Comparison of ENCODE assay signal across 7 mouse cellular contexts in genomic region chr13:38690028-38690427, GRCm38 (mm10). TPM values are rescaled to one million over a fixed set of nuclear protein-coding genes. Genes with fewer than 3 reads are reported as not detected.
A peak's percentile ranks its signal among the peaks of the same experiment; 100 is the strongest.
DNase-seq lines count a peak whose midpoint lies in the region; ATAC-seq and TF ChIP-seq lines count a peak whose summit lies in the region.

No protein-coding gene starts in this region.

- no peak for TF ChIP-seq POLR2A in MEL (IDR thresholded peaks at IDR 0.05; ENCODE audit: control insufficient read depth in 1 of 2, insufficient read depth in 1 of 2, low read depth in 1 of 2, low read length in 2 of 2, poor library complexity in 1 of 2)
- no peak for TF ChIP-seq POLR2A in brain, embryonic 14.5 days (IDR thresholded peaks at IDR 0.05; ENCODE audit: borderline replicate concordance, extremely low read depth, insufficient read depth, insufficient read length, poor library complexity, severe bottlenecking)

- peak; percentile 74 for TF ChIP-seq RAD21 in MEL (IDR thresholded peaks at IDR 0.05; ENCODE audit: low read depth, low read length)

- H3K4me1 ChIP-seq in intestine, embryonic 14.5 days (replicated peaks; ENCODE audit: control insufficient read depth, insufficient read depth, low read length): no peaks in the 10 kb centered on the region
- H3K4me1 ChIP-seq in intestine, embryonic 16.5 days (ENCODE audit: control insufficient read depth, insufficient read depth, low read length): no peaks in the 10 kb centered on the region
- no peaks in the 10 kb centered on the region for H3K4me1 ChIP-seq in MEL (ENCODE audit: control insufficient read depth in 1 of 2, insufficient read depth in 2 of 2, low read length in 2 of 2)
- no peaks in the 10 kb centered on the region for H3K4me1 ChIP-seq in midbrain, embryonic 15.5 days

- DNase-seq in intestine, embryonic 14.5 days (ENCODE audit: low spot score): peak; percentile 66
- DNase-seq in MEL (ENCODE audit: low read depth, low spot score): peak; percentile 19
- DNase-seq in brain, embryonic 14.5 days (ENCODE audit: low read depth): peak; percentile 58
- DNase-seq in kidney, postnatal 36 days: peak; percentile 23 to 46
- DNase-seq in thymus, postnatal 14 days: no peak

- H3K27me3 ChIP-seq in intestine, embryonic 14.5 days (replicated peaks; ENCODE audit: control insufficient read depth, insufficient read depth, low read length): no peaks in the 10 kb centered on the region
- H3K27me3 ChIP-seq in intestine, embryonic 16.5 days (replicated peaks; ENCODE audit: control insufficient read depth, insufficient read depth, low read length): no peaks in the 10 kb centered on the region
- peaks cover 3 to 5% of the 10 kb centered on the region in 2 experiments for H3K27me3 ChIP-seq in MEL (ENCODE audit: control insufficient read depth in 1 of 2, insufficient read depth in 2 of 2, low read length in 2 of 2)
- H3K27me3 ChIP-seq in midbrain, embryonic 15.5 days (replicated peaks): no peaks in the 10 kb centered on the region

- no peak for TF ChIP-seq EP300 in MEL (IDR thresholded peaks at IDR 0.05; ENCODE audit: low read depth in 1 of 2, low read length in 2 of 2)

- no peak overlapping the region for H3K27ac ChIP-seq in intestine, embryonic 14.5 days (ENCODE audit: low read depth)
- no peak overlapping the region for H3K27ac ChIP-seq in intestine, embryonic 16.5 days (ENCODE audit: low read length)
- no peak overlapping the region for H3K27ac ChIP-seq in MEL (ENCODE audit: control insufficient read depth, low read depth, low read length)
- no peak overlapping the region for H3K27ac ChIP-seq in midbrain, embryonic 15.5 days

- TF ChIP-seq CTCF in MEL (IDR thresholded peaks at IDR 0.05 in 2 of 3, conservative IDR thresholded peaks at IDR 0.05 in 1 of 3; ENCODE audit: control insufficient read depth in 1 of 3, insufficient read depth in 1 of 3, low read depth in 2 of 3, low read length in 3 of 3, poor library complexity in 1 of 3, severe bottlenecking in 1 of 3): peak in 2 of 3 experiments; percentile 36 to 64; a peak in 3 of 6 replicates
- peak; percentile 66; the same call in 1 of the 2 replicates for TF ChIP-seq CTCF in brain, embryonic 14.5 days (IDR thresholded peaks at IDR 0.05; ENCODE audit: borderline replicate concordance, extremely low read depth, insufficient read depth, insufficient read length)

- H3K36me3 ChIP-seq in intestine, embryonic 14.5 days (ENCODE audit: control insufficient read depth, insufficient read depth, low read length): no peaks in the 10 kb centered on the region
- H3K36me3 ChIP-seq in intestine, embryonic 16.5 days (ENCODE audit: control insufficient read depth, insufficient read depth, low read length): no peaks in the 10 kb centered on the region
- H3K36me3 ChIP-seq in MEL (ENCODE audit: control insufficient read depth in 1 of 2, insufficient read depth in 2 of 2, low read length in 2 of 2): no peaks in the 10 kb centered on the region
- H3K36me3 ChIP-seq in midbrain, embryonic 15.5 days (replicated peaks): no peaks in the 10 kb centered on the region

- H3K9ac ChIP-seq in intestine, embryonic 14.5 days (ENCODE audit: low read length): no peak overlapping the region
- no peak overlapping the region for H3K9ac ChIP-seq in intestine, embryonic 16.5 days (ENCODE audit: low read depth, low read length)
- H3K9ac ChIP-seq in MEL (ENCODE audit: control insufficient read depth, low read depth, low read length, poor library complexity, severe bottlenecking): no peak overlapping the region
- H3K9ac ChIP-seq in midbrain, embryonic 15.5 days: no peak overlapping the region

- no peaks in the 10 kb centered on the region for H3K9me3 ChIP-seq in intestine, embryonic 14.5 days (ENCODE audit: control insufficient read depth, low read length)
- no peaks in the 10 kb centered on the region for H3K9me3 ChIP-seq in intestine, embryonic 16.5 days (ENCODE audit: control insufficient read depth, low read length)
- no peaks in the 10 kb centered on the region for H3K9me3 ChIP-seq in MEL (replicated peaks; ENCODE audit: insufficient read depth, low read length)
- H3K9me3 ChIP-seq in midbrain, embryonic 15.5 days: no peaks in the 10 kb centered on the region

- ATAC-seq in intestine, embryonic 14.5 days (replicated peaks; ENCODE audit: low FRiP score, low TSS enrichment, low read depth): no peak
- no peak for ATAC-seq in intestine, embryonic 16.5 days
- ATAC-seq in midbrain, embryonic 15.5 days (replicated peaks): peak; percentile 37; the same call in 1 of the 2 replicates

- H3K79me2 ChIP-seq in MEL (ENCODE audit: control insufficient read depth, insufficient read depth, low read length, poor library complexity): no peaks in the 10 kb centered on the region

- 38% methylated on average over 3 of the region's 3 CpGs for WGBS in intestine, embryonic 14.5 days
- 49% methylated on average over 3 of the region's 3 CpGs for WGBS in intestine, embryonic 16.5 days
- WGBS in midbrain, embryonic 15.5 days: 63% methylated on average over 3 of the region's 3 CpGs

- no peak overlapping the region for H3K4me3 ChIP-seq in intestine, embryonic 14.5 days (ENCODE audit: low read depth, low read length)
- H3K4me3 ChIP-seq in intestine, embryonic 16.5 days (ENCODE audit: low read length): no peak overlapping the region
- no peak overlapping the region for H3K4me3 ChIP-seq in MEL (ENCODE audit: control insufficient read depth in 1 of 2, insufficient read depth in 1 of 2, low read depth in 2 of 2, low read length in 2 of 2)
- H3K4me3 ChIP-seq in midbrain, embryonic 15.5 days: no peak overlapping the region

- no peak overlapping the region for H3K4me2 ChIP-seq in intestine, embryonic 14.5 days (ENCODE audit: low read length)
- H3K4me2 ChIP-seq in intestine, embryonic 16.5 days (ENCODE audit: low read depth, low read length): no peak overlapping the region
- no peak overlapping the region for H3K4me2 ChIP-seq in midbrain, embryonic 15.5 days

TF ChIP-seq in MEL, 35 proteins besides CTCF, POLR2A, EP300 and RAD21:
- TF ChIP-seq E2F4 (IDR thresholded peaks at IDR 0.05; ENCODE audit: borderline replicate concordance, low read depth, low read length) (no peak), SMC3 (IDR thresholded peaks at IDR 0.05; ENCODE audit: low read depth, low read length) (peak; percentile 51), ZNF384 (IDR thresholded peaks at IDR 0.05; ENCODE audit: low read depth, low read length) (peak; percentile 63)

RNA-seq across cellular contexts. Expression of gene Eef1e1, which starts 31.2 kb away (rescaled TPM):
- 57.0 and 57.4 TPM in 2 replicates for polyA plus RNA-seq in intestine, embryonic 14.5 days (2014; fragmentation: Nextera tagmentation; extraction: Ambion mirVana)
- 48.0 and 51.5 TPM in 2 replicates for polyA plus RNA-seq in intestine, embryonic 16.5 days (2015; fragmentation: Nextera tagmentation; extraction: Ambion mirVana)
- total RNA-seq in MEL (2012; rRNA removed): 187 and 218 TPM in 2 replicates
- polyA plus RNA-seq in MEL (2012; ENCODE audit: insufficient read depth in 1 of 2, insufficient read length in 2 of 2, low read depth in 1 of 2, low replicate concordance in 2 of 2, missing spikeins in 1 of 2): 100 to 1,000 TPM in 1 of 2 experiments, not detected in 1; 194 TPM
- 33.7 and 41.7 TPM in 2 replicates for polyA plus RNA-seq in brain, embryonic 14.5 days (2012; rRNA removed)
- 106 and 107 TPM in 2 replicates for polyA plus RNA-seq in midbrain, embryonic 15.5 days (2015; fragmentation: Nextera tagmentation; extraction: Ambion mirVana)

RNA-seq across cellular contexts. Expression of gene Bloc1s5, which starts 55.1 kb away (rescaled TPM):
- polyA plus RNA-seq in intestine, embryonic 14.5 days (2014; fragmentation: Nextera tagmentation; extraction: Ambion mirVana): 13.7 and 16.2 TPM in 2 replicates
- polyA plus RNA-seq in intestine, embryonic 16.5 days (2015; fragmentation: Nextera tagmentation; extraction: Ambion mirVana): 14.5 and 15.5 TPM in 2 replicates
- 9.9 and 12.3 TPM in 2 replicates for total RNA-seq in MEL (2012; rRNA removed)
- 10 to 100 TPM in 1 of 2 experiments, not detected in 1; 16.2 TPM for polyA plus RNA-seq in MEL (2012; ENCODE audit: insufficient read depth in 1 of 2, insufficient read length in 2 of 2, low read depth in 1 of 2, low replicate concordance in 2 of 2, missing spikeins in 1 of 2)
- 9.1 and 9.2 TPM in 2 replicates for polyA plus RNA-seq in brain, embryonic 14.5 days (2012; rRNA removed)
- 21.0 and 24.4 TPM in 2 replicates for polyA plus RNA-seq in midbrain, embryonic 15.5 days (2015; fragmentation: Nextera tagmentation; extraction: Ambion mirVana)
